Mouse (Mus musculus): Measurements from ENCODE around the gene Ggta1.

- TF ChIP-seq GATA1 (IDR thresholded peaks at IDR 0.05; ENCODE audit: borderline replicate concordance, low read length) (no peak), FLI1 (IDR thresholded peaks at IDR 0.05; ENCODE audit: low read length) (no peak)
Observed at GRCm38 (mm10) chr2:35468276-35468675, 5.2 kb upstream of the Ggta1 start.

All from megakaryocyte, embryonic 14.5 days (primary cell).